Mouse (Mus musculus) gastrocnemius, postnatal 25 days (tissue): Measurements from ENCODE around the gene Mtr. TPM values are rescaled to one million over a fixed set of nuclear protein-coding genes. Genes with fewer than 3 reads are reported as not detected.
"Not testable (repeated sequence)": the region's sequence is repeated elsewhere in the genome, so short reads cannot be mapped to it uniquely, and the experiment has no call there.

Experiments used
- DNase-seq: peaks from one replicate; pipeline ENCODE4 v3.0.0; 2022
- total RNA-seq, 2 experiments: library from RNA; stranded (reverse); gene quantifications; 1 replicate in 1 of 2; 2 replicates in 1 of 2; pipeline ENCODE4 v1.2.3; 2021

The Mtr gene
- total RNA-seq, 2 experiments from 2014 or later: 14.3 to 14.9 TPM

DNA sequence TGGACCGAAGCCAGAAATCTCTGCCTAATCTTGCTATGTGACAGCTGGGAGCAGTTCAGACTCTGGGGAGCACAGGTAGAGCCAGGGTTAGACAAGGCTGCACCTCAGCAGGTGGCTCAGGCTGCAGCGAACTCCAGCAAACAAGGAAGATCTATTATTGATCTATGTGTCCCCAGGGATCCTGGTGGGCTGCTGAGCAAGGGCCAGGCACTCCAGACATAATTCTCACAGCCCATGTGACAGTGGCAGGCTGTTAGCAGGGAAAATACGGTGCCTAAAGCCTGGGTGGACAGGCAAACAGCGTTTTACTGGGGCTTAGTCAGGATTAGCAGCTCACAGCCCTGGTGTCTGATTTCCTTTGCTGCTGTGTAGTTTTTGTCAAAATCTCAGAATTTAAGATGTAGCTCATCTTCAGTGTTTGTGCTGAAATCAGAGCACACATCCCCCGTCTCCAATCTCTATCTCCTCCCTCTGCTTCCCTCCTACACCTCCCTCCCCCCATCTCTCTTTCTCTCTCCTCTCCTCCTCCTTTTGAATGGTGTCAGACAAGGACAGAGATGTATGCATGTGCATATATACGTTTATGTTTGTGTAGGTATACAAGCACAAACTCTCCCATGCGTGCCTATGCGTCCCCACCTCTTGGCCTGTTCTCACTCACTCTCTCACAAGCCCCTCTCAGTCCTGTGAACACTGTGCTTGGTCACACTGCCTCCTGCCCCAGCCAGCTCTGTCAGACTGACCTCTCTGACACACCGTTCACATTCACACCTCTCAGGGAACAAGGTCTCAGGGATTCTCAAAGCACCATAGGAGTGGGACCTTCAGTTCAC is 98.4 kb downstream of the Mtr start:
- DNase-seq: no peak

DNA sequence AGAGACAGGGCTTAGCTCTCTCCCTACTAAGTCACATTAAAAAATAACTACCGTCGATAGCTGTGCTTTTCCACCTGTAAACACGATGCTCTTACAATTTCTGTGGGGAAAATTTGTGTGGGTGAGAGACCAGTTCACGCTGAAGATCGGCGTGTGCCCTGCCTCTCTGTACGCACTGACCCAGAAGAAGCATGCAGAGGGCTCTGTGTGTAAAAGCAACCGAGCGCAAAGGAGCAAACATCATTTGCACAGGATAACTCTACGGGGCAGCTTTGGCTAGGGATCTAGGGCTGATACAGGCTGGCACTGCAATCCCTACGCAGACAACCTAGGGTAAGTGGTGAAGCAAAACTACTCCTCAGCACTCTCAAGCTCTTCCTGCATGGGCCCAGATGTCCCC is 104.0 kb downstream of the Mtr start:
- no peak for DNase-seq

DNA sequence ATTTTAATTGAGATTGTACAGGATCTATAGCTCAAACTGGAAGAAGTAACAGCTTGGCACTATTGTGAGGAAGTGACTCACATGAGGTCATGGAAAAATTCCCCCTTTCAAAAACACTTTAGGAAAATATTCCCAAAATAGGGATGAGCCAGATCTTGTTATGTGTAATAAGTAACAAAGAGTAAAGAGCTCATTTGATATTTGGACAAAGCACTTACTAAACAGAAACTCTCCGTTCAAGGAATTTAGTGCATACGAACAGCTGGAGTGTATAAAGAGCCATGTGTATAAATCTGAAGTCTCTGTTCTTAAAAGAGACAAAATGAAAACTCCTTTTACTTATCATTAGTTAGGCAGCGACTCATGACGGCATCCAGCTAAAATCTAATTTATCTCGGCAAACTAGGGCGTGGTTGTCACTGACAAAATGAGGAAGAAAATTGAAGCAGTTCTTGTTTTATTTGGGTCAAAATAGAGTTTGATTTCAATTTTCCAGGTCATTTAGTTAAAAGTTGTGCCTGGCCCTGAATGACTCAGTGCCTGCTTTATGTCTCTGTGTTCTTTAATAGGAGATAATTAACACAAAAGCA is 110.9 kb downstream of the Mtr start:
- DNase-seq: no peak

DNA sequence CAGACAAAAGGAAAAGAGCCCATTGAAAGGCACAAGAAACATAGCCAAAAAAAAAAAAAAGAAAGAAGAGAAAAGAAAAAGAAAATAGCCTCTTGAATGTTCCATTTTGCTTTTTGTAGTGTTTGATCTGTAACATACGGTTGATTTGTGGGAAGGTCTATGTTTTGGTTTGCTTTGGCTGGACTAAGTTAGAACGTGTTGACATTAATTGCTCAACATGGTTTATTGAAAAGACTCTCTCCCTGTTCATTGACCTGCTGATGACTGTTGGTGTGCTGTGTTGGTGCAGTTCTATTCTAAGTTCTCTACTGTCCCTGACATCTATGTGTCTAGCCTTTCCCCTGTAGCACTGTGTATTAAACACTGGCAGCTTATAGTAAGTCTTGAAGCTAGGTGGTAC is 111.5 kb downstream of the Mtr start:
- no peak for DNase-seq

DNA sequence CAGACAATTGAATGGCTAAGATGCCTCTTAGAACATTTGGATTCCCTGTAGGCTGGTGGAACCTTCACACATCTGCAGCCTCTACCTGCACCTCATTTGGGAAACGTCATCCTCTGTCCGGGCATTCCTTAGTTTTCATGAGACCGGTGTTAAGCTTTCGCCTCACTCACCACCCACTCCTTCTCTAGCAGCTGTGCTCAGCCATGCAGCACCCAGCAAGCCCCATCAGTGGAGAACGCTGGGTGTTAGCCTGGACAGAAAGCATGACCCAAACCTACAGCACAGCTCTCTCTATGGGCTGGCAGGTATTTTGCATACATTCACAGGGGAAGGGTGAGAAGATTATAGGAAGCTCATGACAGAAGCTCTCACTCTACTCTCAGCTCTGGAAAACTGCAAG is 114.6 kb downstream of the Mtr start:
- DNase-seq: no peak

DNA sequence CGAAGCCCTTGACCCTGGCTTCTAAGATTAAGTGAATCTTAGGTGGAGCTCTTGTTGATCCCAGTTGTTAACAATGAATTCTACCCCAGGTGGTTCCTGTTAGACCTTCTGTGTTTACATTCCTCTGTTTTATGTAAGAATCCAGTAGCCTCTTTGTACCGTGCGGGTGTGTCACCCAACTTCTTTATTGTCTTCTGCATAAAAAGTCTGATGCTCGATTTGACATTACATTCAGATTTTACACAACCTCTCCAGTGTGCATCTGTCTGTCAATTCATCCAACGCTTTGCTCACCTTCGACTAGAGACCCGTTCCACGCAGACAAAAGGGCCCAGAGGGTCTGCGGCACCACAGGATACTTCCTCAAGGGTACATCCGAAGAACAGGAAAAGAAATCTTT is 121.5 kb downstream of the Mtr start:
- DNase-seq: not testable (repeated sequence)

DNA sequence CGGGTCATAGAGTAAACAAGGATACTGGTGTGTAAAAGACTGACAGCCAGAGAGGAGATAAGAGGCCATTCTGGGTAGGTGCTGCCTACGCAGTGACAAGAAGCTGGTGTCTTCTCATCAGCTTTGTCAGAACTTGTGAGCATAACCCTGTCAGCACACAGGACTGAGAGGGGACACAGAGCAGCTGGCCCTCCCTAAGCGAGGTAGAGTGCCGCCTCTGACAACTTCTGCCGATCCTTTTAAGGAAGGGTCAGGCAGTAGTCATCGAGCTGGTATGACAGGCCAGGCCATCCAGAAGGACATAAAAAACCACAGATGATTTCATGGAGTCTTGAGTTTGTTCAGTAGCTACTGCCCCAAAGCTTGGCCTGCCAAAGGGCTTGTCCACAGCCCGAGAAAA is 124.4 kb downstream of the Mtr start:
- DNase-seq: no peak

Other genes with a start within 250 kb of the Mtr start
- under 1 TPM; 0.31 to 0.32 TPM for gene Ryr2, start 151.2 kb downstream of the Mtr start, total RNA-seq
- gene Actn2, start 82.6 kb upstream of the Mtr start, total RNA-seq: 1,000 to 10,000 TPM; 1,566 to 2,231 TPM
- 10 to 100 TPM; 10.1 to 16.4 TPM for gene Heatr1, start 136.9 kb upstream of the Mtr start, total RNA-seq
- gene Lgals8, start 206.8 kb upstream of the Mtr start, total RNA-seq: 10 to 100 TPM; 25.3 to 32.4 TPM